Mouse (Mus musculus) bone marrow macrophage, adult 2 months (primary cell): ENCODE data around the gene Tecpr2. TPM values are rescaled to one million over a fixed set of nuclear protein-coding genes. Genes with fewer than 3 reads are reported as not detected.
A peak's percentile ranks its signal among the peaks of the same experiment; 100 is the strongest.

ENCODE experiments used
- H3K27ac ChIP-seq: 2 replicates; pipeline ENCODE4 v1.5.1; 2012; ENCODE audit warnings: low read depth, low read length; ENCODE audit not compliant: insufficient read depth
- H3K4me1 ChIP-seq: 2 replicates; pipeline ENCODE4 v1.6.1; 2012; ENCODE audit warnings: low read length; ENCODE audit not compliant: control insufficient read depth, insufficient read depth
- H3K4me3 ChIP-seq: 2 replicates; pipeline ENCODE4 v1.5.1; 2012; ENCODE audit warnings: mild to moderate bottlenecking, low read length, moderate library complexity; ENCODE audit not compliant: insufficient read depth
- CTCF ChIP-seq: IDR thresholded peaks from 2 replicates; pipeline ENCODE4 v1.5.1; 2012; ENCODE audit warnings: low read depth, mild to moderate bottlenecking, low read length, moderate library complexity
- POLR2A ChIP-seq: IDR thresholded peaks from 2 replicates; pipeline ENCODE4 v1.6.1; 2012; ENCODE audit warnings: mild to moderate bottlenecking, low read depth, low read length, borderline replicate concordance
- polyA plus RNA-seq: library from polyadenylated mRNA; stranded (reverse); fragments of >200 nt; gene quantifications from 2 replicates; pipeline ENCODE4 v1.2.4, GENCODE M21; 2012; ENCODE audit not compliant: missing spikeins, insufficient read depth, insufficient read length

Gene Tecpr2
- polyA plus RNA-seq, 1 experiment = 6.8 TPM

GRCm38 (mm10) chr12:110975838-110976468 lies 86.9 kb downstream of the Tecpr2 start:
- TF ChIP-seq CTCF = no peak
- no peak for TF ChIP-seq POLR2A
- Histone ChIP-seq H3K4me1 (peaks cover 15% of the 10 kb centered on the region), H3K4me3 (no peak overlapping the region), H3K27ac (no peak overlapping the region)

GRCm38 (mm10) chr12:110976589-110977344 lies 87.7 kb downstream of the Tecpr2 start:
- TF ChIP-seq CTCF = no peak
- no peak for TF ChIP-seq POLR2A
- H3K4me1 ChIP-seq = peaks cover 15% of the 10 kb centered on the region
- H3K4me3 ChIP-seq = no peak overlapping the region
- H3K27ac ChIP-seq = no peak overlapping the region

GRCm38 (mm10) chr12:110977345-110977733 lies 88.3 kb downstream of the Tecpr2 start:
- no peak for TF ChIP-seq POLR2A
- no peak for TF ChIP-seq CTCF
- Histone ChIP-seq H3K27ac (no peak overlapping the region), H3K4me1 (peaks cover 15% of the 10 kb centered on the region), H3K4me3 (no peak overlapping the region)

- Histone ChIP-seq H3K4me1 (peaks cover 15% of the 10 kb centered on the region), H3K27ac (no peak overlapping the region), H3K4me3 (peak overlapping the region; percentile 83)
- no peak for TF ChIP-seq POLR2A
- TF ChIP-seq CTCF = no peak
Measured at GRCm38 (mm10) chr12:110977896-110978606, 89.0 kb downstream of the Tecpr2 start.

GRCm38 (mm10) chr12:110978607-110979406 lies 89.7 kb downstream of the Tecpr2 start, which contains the start of gene Ankrd9:
Ankrd9 (minus strand) TSS chr12:110979040.
- Histone ChIP-seq H3K4me3 (peak within 1 kb of the TSS; percentile 83), H3K27ac (no peak within 1 kb of the TSS), H3K4me1 (peaks cover 15% of the 10 kb centered on the region)
- TF ChIP-seq CTCF (no peak), POLR2A (no peak)

GRCm38 (mm10) chr12:110979808-110980207 lies 90.7 kb downstream of the Tecpr2 start:
- TF ChIP-seq POLR2A = no peak
- no peak for TF ChIP-seq CTCF
- Histone ChIP-seq H3K27ac (no peak overlapping the region), H3K4me3 (no peak overlapping the region), H3K4me1 (peaks cover 10% of the 10 kb centered on the region)

GRCm38 (mm10) chr12:110981736-110982135 lies 92.7 kb downstream of the Tecpr2 start:
- Histone ChIP-seq H3K4me1 (peaks cover 4% of the 10 kb centered on the region), H3K4me3 (no peak overlapping the region), H3K27ac (no peak overlapping the region)
- TF ChIP-seq POLR2A = no peak
- TF ChIP-seq CTCF = no peak

GRCm38 (mm10) chr12:110983083-110983482 lies 94.0 kb downstream of the Tecpr2 start:
- H3K27ac ChIP-seq = no peak overlapping the region
- H3K4me1 ChIP-seq = peaks cover 4% of the 10 kb centered on the region
- no peak overlapping the region for H3K4me3 ChIP-seq
- no peak for TF ChIP-seq CTCF
- no peak for TF ChIP-seq POLR2A

GRCm38 (mm10) chr12:110983714-110984113 lies 94.7 kb downstream of the Tecpr2 start:
- no peak overlapping the region for H3K4me3 ChIP-seq
- TF ChIP-seq POLR2A (no peak), CTCF (no peak)
- H3K27ac ChIP-seq = no peak overlapping the region
- peaks cover 4% of the 10 kb centered on the region for H3K4me1 ChIP-seq
